Mouse (Mus musculus) embryonic facial prominence, embryonic 14.5 days (tissue): ENCODE measurements at regions not wholly inside any gene's neighbourhood (a gene's known extent, or its start where the extent isn't known, plus 50 kb on each side); places are given as distances from the start of the nearest gene placed in this dataset.

Source experiments
- ATAC-seq: fragments of 200-750 bp; cut with Nextera tagmentation; 2 replicates; pipeline ENCODE4 v1.8.0; 2017; ENCODE audit warnings: low read depth, moderate number of reproducible peaks, moderate TSS enrichment
- DNase-seq: peaks from one replicate; pipeline ENCODE4 v3.0.0-alpha.2; 2015; ENCODE audit warnings: low spot score
- H3K27ac ChIP-seq: fragments of 300-500 bp; sonication (generic); replicated peaks from 2 replicates; pipeline ENCODE4 v1.5.1; 2014; ENCODE audit warnings: low read depth, mild to moderate bottlenecking, low read length, moderate library complexity
- H3K27me3 ChIP-seq: fragments of 300-500 bp; sonication (generic); replicated peaks from 2 replicates; pipeline ENCODE4 v1.6.1; 2014; ENCODE audit warnings: low read length; ENCODE audit not compliant: control insufficient read depth, insufficient read depth
- H3K36me3 ChIP-seq: fragments of 300-500 bp; sonication (generic); 2 replicates; pipeline ENCODE4 v1.6.1; 2014; ENCODE audit warnings: low read length, mixed read lengths; ENCODE audit not compliant: control insufficient read depth, insufficient read depth
- H3K4me1 ChIP-seq: fragments of 300-500 bp; sonication (generic); 2 replicates; pipeline ENCODE4 v1.6.1; 2014; ENCODE audit warnings: antibody characterized with exemption, low read length; ENCODE audit not compliant: control insufficient read depth, insufficient read depth
- H3K4me2 ChIP-seq: fragments of 300-500 bp; sonication (generic); 2 replicates; pipeline ENCODE4 v1.6.1; 2014; ENCODE audit warnings: low read depth, mild to moderate bottlenecking, low read length, moderate library complexity, mixed read lengths
- H3K4me3 ChIP-seq: fragments of 300-500 bp; sonication (generic); 2 replicates; pipeline ENCODE4 v1.5.1; 2014; ENCODE audit warnings: low read depth, mild to moderate bottlenecking, low read length
- H3K9ac ChIP-seq: fragments of 300-500 bp; sonication (generic); 2 replicates; pipeline ENCODE4 v1.6.1; 2014; ENCODE audit warnings: low read depth, mild to moderate bottlenecking, low read length, moderate library complexity, mixed read lengths
- H3K9me3 ChIP-seq: fragments of 300-500 bp; sonication (generic); 2 replicates; pipeline ENCODE4 v1.6.1; 2016; ENCODE audit warnings: low read length; ENCODE audit not compliant: control insufficient read depth
- WGBS: fragments of 180-500 bp; shearing (Covaris S2); extraction: QIAGEN DNeasy Blood & Tissue Kit; methylation state at CpG from one replicate; pipeline ENCODE4 v1.1.7; 2014; 5-methylcytosine and 5-hydroxymethylcytosine counted together

DNA sequence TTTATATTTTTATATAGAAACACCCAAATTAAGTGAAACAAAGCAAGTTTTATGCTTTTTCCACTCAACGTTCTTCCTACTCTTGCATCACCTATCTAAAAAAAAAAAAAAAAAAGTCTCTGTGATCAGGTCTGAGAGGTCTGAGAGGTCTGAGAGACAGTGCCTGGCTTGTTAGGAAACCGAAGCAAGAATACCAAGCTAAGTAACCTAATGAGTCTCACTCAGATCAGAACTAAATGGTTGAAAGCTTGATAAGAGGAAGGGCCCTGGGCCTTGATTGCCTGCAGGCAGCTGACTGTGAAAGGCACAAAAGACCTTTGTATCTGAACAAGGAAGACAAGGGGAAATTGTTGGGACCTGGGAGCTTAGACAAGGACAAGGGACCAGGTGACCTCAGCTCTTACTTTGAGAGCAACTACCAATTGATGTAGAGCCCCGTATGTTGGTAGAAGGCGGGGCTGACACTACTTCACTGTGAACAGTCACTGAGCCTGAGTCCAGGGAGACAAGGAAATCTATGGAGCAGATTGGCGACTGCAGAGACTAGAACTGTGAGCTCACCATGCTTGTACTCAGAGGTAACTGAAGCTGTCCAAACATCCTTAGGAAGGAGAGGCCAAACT, 362.8 kb upstream of the Lrrc3b start:
- no peaks in the 10 kb centered on the region for H3K27me3 ChIP-seq
- DNase-seq (no peak), ATAC-seq (no peak)
- H3K9me3 ChIP-seq: no peaks in the 10 kb centered on the region
- H3K36me3 ChIP-seq: no peaks in the 10 kb centered on the region
- no peak overlapping the region for H3K9ac ChIP-seq
- WGBS: 49% methylated on average over 5 of the region's 5 CpGs
- H3K4me2 ChIP-seq: no peak overlapping the region
- H3K4me1 ChIP-seq: no peaks in the 10 kb centered on the region
- no peak overlapping the region for H3K4me3 ChIP-seq
- no peak overlapping the region for H3K27ac ChIP-seq

DNA sequence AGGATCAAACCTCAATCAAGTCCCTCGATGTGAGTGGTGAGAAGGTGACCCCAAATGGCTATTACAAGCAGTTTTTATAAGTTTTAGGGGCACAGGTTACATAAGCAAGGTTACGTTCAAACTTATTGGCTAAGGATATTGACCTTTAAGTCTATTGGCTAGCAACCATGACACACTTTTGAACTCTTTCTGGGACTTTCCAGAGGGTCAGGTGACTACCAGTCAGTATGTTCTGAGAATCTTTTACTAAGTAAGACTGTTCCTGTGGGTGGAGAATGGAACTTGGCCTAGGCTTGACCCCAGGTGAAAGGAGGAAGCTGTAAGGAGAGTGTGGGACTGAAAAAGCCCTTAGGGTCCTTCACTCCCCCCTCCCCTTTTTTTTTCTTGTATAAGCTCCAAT, 370.3 kb upstream of the Lrrc3b start:
- no peak overlapping the region for H3K27ac ChIP-seq
- no peaks in the 10 kb centered on the region for H3K4me1 ChIP-seq
- WGBS: 76% methylated on average over 2 of the region's 2 CpGs
- DNase-seq (no peak), ATAC-seq (no peak)
- H3K4me3 ChIP-seq: no peak overlapping the region
- no peaks in the 10 kb centered on the region for H3K27me3 ChIP-seq
- H3K9me3 ChIP-seq: no peaks in the 10 kb centered on the region
- no peak overlapping the region for H3K9ac ChIP-seq
- no peaks in the 10 kb centered on the region for H3K36me3 ChIP-seq
- H3K4me2 ChIP-seq: no peak overlapping the region

DNA sequence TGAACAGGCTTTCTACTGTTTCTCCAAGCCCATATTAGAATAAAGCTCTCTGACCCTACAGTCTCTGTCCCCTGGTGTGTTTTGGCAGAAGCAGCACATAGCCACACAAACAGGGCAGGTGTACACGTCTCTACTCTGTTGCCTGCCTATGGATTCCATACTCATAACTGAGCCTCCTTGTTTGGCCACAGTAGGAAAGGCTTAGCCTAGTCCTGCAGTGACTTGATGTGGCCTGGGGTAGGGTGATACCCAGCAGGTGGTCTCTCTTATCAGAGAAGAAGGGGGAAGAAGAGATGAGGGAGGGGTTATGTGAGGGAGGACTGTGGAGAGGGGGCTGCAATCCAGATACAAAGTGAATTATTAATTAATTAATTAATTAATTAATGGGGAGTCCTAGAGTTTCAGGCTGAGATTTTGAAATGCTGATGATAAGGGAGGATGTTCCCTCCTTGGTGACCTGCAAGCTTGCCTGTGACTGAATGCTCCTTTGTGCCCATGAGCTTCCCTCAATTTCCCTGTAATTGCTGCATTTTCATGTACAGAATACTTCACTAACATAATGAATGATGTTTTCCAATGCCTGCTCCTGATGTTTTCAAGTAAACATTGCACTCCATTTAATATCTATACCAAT, 402.7 kb upstream of the Lrrc3b start:
- Histone ChIP-seq H3K4me1 (no peaks in the 10 kb centered on the region), H3K36me3 (no peaks in the 10 kb centered on the region), H3K27ac (no peak overlapping the region), H3K9ac (no peak overlapping the region), H3K9me3 (no peaks in the 10 kb centered on the region), H3K4me2 (no peak overlapping the region), H3K4me3 (no peak overlapping the region), H3K27me3 (no peaks in the 10 kb centered on the region)
- WGBS: 73% methylated on average over 1 of the region's 1 CpGs
- no peak for ATAC-seq
- no peak for DNase-seq

DNA sequence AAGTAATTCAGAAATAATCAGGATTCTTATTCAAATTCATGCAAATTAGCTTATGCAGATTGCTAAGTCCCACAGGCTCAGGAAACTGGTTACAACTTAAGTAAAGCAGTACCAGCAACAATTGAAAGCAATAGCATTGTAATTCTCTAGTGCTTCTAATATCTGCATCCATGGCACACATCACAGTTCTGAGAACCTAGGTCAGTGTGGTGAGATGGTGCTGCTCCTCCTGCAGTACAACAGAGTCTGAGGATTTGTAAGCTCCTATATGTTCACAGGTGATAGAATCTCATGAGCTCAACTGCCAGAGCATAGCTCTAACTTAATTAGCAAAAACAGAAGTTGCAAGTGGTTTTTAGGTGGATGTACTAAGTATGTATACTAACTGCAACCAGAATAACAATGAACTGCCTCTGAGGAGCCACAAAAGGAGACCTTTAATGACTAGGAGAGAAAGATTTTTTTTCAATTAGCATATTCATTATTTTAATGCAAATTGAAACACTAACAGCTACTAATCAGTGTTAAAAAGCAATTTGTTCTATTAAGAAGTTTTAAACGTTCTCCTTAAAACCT, 403.3 kb upstream of the Lrrc3b start:
- Histone ChIP-seq H3K9me3 (no peaks in the 10 kb centered on the region), H3K27ac (no peak overlapping the region), H3K36me3 (no peaks in the 10 kb centered on the region), H3K9ac (no peak overlapping the region), H3K4me1 (no peaks in the 10 kb centered on the region), H3K4me2 (no peak overlapping the region), H3K4me3 (no peak overlapping the region), H3K27me3 (no peaks in the 10 kb centered on the region)
- DNase-seq (no peak), ATAC-seq (no peak)
- WGBS: 41% methylated on average over 1 of the region's 1 CpGs

DNA sequence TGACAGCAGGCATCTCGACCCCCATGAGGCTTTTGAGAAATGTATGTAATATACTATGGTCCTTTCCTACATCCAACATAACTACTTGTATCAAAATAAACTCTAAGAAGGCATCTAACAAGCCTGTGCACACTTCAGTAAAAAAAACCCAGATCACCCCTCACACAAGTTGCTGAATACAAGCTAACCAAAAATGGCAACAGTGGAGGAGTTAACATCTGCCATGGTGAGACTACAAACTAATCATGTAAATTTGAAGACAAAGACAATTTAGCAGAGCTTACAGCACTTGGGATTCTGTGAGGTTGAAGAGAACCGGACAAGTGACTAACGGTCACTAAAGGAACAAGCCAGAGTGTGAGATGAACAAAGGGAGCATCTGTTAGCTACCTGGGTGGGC, 380.6 kb upstream of the Ngly1 start:
- H3K27ac ChIP-seq: no peak overlapping the region
- H3K4me3 ChIP-seq: no peak overlapping the region
- WGBS: 66% methylated on average over 3 of the region's 3 CpGs
- H3K4me1 ChIP-seq: no peaks in the 10 kb centered on the region
- ATAC-seq (no peak), DNase-seq (no peak)
- no peak overlapping the region for H3K9ac ChIP-seq
- no peaks in the 10 kb centered on the region for H3K9me3 ChIP-seq
- H3K4me2 ChIP-seq: no peak overlapping the region
- H3K27me3 ChIP-seq: no peaks in the 10 kb centered on the region
- H3K36me3 ChIP-seq: no peaks in the 10 kb centered on the region

DNA sequence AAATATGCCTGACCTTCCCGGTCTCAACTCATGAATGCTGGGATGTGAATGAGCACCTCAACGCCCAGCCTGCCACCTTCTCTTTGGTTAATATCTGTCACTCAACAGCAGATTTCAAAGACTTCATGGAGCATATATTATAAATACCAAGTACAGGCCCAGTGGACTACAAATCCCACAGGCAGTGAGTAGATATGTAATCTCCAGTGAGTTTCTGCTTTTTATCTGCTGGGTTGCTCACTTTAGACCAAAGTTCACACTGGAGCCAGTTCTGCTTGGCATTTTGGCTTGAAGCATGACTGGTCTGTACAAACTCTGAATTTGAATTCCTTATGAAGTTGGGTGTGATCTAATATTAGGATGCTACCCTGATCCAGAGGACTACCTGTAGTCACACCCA, 377.1 kb upstream of the Ngly1 start:
- DNase-seq: no peak
- ATAC-seq: no peak
- Histone ChIP-seq H3K9me3 (no peaks in the 10 kb centered on the region), H3K36me3 (no peaks in the 10 kb centered on the region), H3K4me1 (no peaks in the 10 kb centered on the region), H3K27me3 (no peaks in the 10 kb centered on the region), H3K4me3 (no peak overlapping the region), H3K4me2 (no peak overlapping the region), H3K27ac (no peak overlapping the region), H3K9ac (no peak overlapping the region)
- WGBS: 86% methylated on average over 2 of the region's 2 CpGs

DNA sequence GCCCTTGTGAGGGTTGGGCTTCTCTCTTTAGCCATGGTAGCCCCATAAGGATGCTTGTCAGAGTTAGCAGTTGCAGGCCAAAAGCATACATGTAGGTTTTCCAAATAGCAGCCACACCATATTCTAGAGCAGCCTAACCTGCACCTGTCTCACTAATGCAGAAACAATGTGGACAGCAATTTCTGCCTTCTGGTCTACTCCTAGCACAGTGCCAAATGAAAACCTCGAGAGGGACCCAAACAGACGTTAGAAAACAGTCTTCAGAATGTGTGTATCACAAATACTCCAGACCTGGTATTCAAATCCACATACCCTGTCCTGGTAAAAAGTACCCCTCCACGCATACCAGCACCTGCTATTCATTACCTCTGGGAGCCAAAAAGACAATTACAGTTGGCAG, 368.9 kb upstream of the Ngly1 start:
- H3K9me3 ChIP-seq: no peaks in the 10 kb centered on the region
- H3K9ac ChIP-seq: no peak overlapping the region

DNA sequence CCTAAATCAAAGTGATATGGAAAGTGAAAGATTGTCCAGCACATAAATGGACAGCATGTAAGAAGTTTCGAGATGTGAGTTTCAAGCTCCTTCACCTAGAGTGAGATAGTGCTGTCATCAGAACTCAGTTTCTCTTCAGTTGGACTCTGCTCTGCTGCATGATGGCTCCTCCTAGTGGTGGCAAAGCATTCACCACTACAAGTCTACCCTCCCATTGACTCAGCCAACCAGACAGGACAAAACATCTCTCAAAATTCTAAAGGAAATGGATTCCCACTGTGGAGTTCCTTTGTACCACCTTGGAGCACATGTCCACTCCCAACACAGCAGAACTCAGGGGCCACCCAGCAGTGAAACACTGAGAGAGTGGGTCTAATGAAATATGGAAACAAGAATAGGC, 367.8 kb upstream of the Ngly1 start:
- WGBS: 71% methylated on average over 1 of the region's 1 CpGs

More for the DNA sequence above, 368.9 kb upstream of the Ngly1 start:
- H3K27me3 ChIP-seq: no peaks in the 10 kb centered on the region
- H3K4me1 ChIP-seq: no peaks in the 10 kb centered on the region
- H3K4me3 ChIP-seq: no peak overlapping the region
- WGBS: 45% methylated on average over 3 of the region's 3 CpGs
- H3K27ac ChIP-seq: no peak overlapping the region
- H3K4me2 ChIP-seq: no peak overlapping the region
- ATAC-seq: no peak
- H3K36me3 ChIP-seq: no peaks in the 10 kb centered on the region
- DNase-seq: no peak

More for the DNA sequence above, 367.8 kb upstream of the Ngly1 start:
- Histone ChIP-seq H3K9me3 (no peaks in the 10 kb centered on the region), H3K27me3 (no peaks in the 10 kb centered on the region), H3K9ac (no peak overlapping the region), H3K36me3 (no peaks in the 10 kb centered on the region), H3K4me3 (no peak overlapping the region), H3K4me1 (no peaks in the 10 kb centered on the region), H3K4me2 (no peak overlapping the region), H3K27ac (no peak overlapping the region)
- DNase-seq: peak; percentile 11
- ATAC-seq: no peak
